Mouse (Mus musculus): ENCODE measurements around the gene Msantd3.

DNA sequence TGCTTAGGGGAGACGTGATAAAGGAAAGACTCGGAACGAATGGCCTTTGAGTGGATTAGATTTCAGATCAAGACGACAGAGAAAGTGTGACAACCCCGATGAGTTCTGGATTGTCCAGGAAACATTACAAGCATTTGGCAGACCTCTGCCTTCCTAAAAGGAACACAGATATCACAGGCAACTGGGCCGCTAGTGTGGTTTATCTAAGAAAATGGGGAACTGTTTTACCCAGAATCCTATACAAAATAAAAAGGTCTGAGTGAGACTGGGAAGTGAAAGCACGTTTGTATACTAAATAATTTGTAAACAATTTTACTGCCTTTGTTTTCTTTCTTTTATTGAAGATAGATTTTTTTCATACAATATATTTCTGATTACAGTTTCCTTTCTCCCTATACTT lies 51.1 kb downstream of the Msantd3 start:
- TF ChIP-seq CTCF (IDR thresholded peaks at IDR 0.05) (no peak), POLR2A (IDR thresholded peaks at IDR 0.05; ENCODE audit: insufficient read depth, low read depth, low read length) (no peak), EP300 (IDR thresholded peaks at IDR 0.05; ENCODE audit: insufficient read depth, low read depth, low read length) (no peak)

All from heart, adult 2 months (tissue).